Mouse (Mus musculus) cerebellum, postnatal 25 days (tissue): ENCODE results near the gene Kcnj4.
A peak's percentile ranks its signal among the peaks of the same experiment; 100 is the strongest.

ENCODE experiments used
- DNase-seq, 2 experiments: peaks; one replicate each; pipeline ENCODE4 v3.0.0; 2021; ENCODE audit warnings: mixed read lengths in 2 of 2

Kcnj4 gene

DNA sequence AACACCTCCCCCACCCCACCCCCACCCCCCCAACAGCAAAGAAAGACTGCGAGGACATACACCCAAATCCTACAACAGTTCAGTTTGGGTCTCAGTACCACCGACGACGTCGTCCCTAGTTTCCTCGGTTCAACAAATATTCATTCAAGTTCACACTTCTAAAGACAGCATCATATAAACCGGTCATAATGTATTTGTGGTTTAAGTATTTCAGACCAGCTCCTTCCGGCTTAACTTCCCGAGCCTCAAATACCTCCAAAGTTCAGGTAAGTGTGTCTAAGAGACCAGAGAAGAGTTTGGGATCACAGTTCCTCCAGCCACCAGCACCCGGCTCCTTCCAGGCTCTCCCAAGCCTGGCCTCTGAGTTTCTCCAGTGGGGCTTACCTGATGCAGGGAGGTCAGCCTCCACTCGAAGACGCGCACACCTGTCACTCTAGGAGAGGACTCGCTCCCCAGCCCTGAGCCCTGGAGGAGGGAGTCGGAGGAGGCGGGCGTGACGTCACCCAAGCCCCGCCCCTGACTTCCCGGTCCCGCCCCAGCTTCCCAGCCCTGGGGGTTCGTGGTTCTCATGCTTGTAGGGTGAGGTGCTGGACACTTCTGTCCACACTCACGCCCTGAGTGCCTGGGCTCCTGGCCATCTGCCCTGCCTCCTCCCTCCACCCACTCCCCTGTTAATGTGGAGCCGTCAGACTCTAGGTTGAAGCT lies 49.8 kb downstream of the Kcnj4 start, which contains the start of gene Csnk1e:
Gene Csnk1e, minus strand, starts transcription at position 461 of the 705 bp plus-strand sequence.
- peak; percentile 56 to 74 for DNase-seq

DNA sequence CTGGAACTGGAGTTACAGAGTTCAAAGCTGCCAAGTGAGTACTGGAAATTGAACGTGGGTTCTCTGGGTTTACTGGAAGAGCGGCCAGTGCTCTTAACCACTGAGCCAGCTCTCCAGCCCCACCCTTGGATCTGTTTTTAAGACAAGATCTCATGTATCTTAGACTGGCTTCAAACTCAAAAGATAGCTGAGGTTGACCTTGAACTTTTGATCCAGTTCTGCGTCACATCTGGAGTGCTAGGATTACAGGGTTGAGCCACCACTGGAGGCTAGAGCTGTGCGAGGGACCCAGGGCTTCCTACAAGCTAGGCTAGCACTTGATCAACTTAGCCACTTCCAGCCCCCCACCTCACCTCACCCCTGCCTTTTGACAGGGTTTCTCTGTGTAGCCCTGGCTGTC lies 51.2 kb downstream of the Kcnj4 start:
- DNase-seq: no peak

DNA sequence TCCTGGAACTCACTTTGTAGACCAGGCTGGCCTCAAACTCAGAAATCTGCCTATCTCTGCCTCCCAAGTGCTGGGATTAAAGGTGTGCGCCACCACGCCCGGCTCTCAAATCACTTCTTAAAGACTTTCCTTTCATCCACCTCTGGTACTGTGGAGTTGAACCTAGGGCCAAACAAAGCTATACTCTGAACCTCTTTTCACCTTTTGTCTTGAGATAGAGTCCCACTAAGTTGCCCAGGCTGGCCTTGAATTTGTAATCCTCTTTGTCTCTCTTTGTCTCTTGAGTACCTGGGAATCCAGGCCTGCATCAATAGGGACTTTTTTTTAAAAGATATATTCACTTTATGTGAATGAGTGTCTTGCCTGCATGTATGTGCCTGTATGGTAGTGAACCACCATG lies 57.0 kb downstream of the Kcnj4 start:
- DNase-seq: no peak

DNA sequence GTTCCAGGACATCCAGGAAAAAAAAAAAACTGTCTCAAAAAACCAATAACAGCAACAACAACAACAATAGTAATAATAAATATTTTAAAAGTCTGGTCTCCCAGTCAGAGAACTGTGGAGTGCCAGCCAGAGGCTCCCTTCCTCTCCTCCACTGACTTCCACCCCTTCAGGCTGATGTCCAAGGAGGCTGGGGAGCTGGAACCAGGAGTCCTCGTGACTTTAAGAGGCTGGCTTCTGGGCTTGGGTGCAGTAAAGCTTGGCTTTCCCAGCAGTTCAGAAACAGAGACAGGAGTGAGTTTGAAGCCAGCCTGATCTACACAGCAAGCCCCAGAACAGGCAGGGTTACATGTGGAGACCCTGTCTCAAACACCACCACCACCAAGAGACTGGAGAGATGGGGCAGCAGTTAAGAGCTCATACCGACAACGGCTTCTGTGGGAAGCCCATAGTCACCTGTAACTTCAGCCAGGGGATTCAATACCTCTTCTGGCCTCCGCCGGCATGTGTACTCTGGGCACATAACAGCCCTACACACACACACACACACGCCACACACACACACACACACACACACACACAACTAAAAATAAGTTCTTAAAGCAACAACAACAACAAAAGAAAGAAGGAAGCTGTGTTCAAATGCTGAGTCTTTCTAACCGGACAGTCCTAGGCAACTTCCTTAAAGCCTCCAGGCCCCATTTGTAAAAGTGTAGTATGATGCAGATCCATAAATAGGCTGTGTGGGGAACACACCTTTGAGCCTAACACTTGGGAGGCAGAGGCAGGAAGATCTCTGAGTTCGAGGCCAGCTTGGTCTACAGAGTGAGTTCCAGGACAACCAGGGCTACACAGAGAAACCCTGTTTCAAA lies 59.0 kb downstream of the Kcnj4 start:
- DNase-seq: no peak

DNA sequence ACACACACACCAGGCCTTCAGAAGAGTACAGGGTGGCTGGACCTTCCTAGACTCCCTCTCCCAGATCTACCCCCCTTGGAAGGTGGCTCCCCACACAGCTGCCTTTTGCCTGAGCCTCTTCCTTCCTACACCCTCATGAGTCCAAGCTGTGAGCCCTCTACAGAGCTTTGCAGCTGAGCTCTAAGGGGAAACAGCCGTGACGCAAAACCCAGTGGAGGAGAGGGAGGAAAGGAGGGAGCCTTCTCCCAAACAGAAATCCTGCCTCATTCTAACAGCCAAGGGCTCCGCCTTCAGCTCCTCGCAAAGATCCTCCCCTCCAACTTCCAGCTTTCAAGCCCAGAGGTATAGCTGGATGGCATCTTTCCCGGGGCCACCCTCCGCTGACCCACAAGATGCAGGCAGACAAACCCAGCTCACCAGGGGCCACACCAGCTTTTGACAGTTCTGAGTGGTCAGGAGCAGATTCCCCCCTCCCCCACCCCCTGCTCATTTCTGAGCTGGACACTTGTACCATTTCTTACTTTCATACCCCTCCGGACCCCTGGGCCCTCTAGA lies 61.1 kb downstream of the Kcnj4 start:
- DNase-seq: no peak

DNA sequence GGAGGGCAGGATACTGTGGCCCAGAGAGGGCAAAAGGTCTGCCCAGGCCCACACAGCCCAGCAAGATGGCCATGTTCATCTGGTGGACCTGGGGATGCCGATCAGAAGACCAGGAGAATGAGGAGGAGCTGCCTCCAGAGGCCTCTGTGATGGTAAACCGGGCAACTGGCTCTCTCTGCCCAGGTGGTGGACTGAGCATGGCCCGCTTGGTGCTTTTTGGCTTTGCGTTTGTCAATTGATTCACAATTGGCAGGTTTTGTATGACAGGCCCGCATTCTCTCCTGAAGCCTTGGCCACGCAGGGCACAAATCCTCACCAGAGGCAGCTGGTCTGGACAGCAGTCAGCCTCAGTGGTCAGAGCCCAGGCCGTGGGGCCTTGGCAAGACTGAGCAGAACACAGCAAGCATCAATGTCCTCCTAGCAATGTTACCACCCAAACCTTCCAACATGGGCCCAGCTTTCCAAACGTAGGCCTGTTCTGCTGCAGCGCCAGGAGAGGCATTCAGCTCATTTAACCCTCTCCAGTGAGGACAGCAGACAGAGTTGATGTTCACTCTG lies 62.0 kb downstream of the Kcnj4 start:
- DNase-seq: peak in 1 of 2 experiments; percentile 37

DNA sequence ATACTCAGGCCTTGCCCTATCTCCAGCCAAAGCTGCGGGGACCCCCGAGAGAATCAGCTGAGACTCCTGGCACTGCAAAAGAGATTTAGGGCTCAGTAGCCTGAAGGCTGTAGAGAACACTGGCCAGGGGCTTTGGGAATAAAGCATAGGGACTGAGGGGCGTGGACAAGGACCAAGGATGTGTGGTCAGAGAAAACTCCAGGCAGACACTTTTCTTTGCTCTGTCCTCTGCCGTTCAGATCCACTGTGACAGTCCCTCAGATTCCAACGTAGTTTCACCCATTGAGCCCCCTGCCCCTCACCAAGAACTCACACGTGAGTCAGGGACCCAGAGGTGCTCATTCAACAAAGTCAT lies 62.8 kb downstream of the Kcnj4 start:
- DNase-seq: no peak

DNA sequence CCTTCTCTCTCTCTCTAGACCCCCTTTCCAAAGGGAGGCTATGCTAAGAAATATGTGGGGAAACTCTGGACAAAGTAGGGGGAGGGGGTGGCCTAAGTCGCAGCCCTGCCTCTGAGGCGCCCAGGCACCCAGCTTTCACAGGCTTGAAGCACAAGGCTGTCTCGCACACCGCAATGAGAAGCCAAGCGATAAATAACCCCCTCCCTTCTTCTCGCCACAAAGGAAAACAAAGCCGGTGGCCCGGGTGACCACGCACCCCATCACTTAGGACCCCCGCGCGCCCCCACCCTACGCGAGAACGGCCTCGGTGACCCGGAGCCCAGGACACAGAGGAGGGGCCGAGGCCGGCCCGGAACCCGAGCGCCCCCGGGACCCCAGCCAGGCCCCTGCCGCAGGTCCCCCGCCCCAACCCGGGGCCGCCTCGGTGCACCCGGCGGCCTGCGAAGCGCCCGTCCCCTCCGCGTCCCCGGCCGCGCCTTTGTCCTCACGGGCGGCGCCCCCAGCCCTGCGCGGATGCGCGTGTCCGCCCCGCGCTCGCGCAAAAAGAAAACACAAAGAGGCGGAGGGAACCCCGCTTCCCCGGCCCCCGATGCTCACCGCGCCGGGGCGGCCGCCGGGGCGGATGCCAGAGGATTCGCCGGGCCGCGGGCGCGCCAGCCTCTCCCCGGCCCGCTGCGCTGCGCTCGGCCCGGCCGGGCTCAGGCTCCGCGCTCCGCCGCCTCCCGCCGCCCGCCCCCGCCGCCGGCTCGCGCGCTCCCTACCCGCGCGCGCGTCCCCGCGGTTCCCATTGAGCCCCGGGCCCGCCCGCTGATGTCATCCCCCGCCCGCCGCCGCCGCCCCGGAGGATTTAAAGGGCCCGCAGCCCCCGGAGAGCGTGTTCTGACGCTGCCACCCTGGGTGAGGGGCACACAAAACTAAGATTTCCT lies 63.4 kb downstream of the Kcnj4 start:
- peak; percentile 88 to 93 for DNase-seq

DNA sequence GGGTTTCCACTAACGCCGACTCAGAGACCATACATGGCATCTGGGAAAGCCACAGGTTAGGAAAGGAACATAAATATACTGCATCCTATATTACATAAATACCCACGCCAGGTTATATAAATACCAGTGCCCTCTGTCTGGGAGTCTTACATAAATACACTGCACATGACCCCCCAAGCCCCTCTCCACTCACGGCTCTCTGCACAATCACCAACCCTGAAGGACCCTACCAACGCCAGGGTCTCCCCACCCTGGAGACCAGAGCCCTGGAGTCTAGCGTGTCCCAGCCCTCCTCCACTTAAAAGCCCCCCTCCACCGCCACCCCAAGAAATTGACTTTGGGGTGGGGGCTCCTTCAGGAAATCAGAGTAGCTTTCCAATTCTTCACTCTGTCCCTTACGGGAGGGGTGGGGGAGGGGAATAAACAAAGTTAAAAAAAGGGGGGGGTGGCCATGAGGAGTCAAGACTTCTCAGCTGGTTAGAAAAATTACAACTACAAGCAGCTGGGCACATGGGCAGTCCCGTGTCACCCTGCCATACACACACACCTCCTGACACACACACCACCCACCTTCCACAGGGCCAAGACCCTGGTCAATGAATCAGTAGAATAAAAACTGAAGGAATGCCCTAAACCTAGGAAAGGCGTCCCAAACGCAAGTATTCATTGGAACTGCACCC lies 64.2 kb downstream of the Kcnj4 start:
- no peak for DNase-seq

DNA sequence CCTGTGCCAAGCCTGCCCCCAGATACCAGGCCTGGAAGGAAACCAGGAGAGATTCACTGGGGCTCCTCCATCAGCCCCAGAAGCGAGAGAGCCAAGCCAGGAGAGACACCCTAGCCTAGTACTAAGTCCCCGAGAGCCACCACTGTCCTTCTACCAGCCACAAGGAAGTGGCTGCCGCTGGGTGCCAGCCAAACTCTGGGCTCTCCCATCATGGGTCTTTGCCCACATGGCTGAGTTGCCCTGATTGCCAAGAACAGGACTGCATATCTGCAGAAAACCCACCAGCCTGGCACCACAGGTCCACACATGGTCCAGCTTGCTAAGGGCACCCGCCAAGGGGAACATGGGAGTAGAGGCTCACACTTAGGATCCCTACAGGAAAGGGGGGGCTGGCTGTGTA lies 64.8 kb downstream of the Kcnj4 start:
- DNase-seq: peak; percentile 71 to 75

DNA sequence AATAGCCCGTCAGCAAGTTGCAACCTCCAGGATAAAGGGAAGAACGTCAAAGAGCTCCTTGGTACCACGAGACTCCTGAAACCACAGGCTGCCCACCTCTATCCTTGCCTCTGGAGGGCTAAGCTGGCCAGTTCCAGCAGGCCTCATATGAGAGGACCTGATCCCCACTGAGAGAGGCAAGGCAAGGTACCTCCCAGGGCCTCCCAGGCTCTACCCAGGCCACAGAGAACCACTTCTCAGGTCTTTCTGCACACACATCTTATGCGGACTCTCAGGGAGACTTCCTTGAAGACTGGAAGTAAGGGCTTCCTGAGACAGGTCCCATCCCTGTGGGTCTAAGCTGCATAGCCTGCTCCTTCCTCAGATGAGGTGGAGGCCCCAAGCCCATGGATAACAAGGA lies 65.7 kb downstream of the Kcnj4 start:
- no peak for DNase-seq

DNA sequence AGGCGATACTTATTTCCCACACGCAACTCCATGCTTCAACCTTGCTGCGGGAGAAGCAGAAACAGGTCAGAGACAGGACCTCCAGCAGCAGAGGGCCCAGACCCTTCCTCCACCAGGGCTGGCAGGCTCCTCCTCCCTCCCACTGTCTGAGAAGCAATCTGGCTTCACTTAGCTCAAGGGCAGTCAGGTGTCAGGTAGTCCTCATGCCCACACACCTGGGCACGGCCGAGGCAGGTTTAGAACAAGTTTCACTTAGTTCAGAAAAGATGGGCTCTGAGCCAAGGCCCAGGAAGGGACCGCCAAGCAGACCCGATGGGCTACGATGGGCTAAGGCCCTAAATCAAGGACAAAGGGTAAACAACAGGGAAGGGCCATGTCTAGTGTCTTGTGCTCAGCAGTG lies 66.2 kb downstream of the Kcnj4 start:
- DNase-seq: no peak

DNA sequence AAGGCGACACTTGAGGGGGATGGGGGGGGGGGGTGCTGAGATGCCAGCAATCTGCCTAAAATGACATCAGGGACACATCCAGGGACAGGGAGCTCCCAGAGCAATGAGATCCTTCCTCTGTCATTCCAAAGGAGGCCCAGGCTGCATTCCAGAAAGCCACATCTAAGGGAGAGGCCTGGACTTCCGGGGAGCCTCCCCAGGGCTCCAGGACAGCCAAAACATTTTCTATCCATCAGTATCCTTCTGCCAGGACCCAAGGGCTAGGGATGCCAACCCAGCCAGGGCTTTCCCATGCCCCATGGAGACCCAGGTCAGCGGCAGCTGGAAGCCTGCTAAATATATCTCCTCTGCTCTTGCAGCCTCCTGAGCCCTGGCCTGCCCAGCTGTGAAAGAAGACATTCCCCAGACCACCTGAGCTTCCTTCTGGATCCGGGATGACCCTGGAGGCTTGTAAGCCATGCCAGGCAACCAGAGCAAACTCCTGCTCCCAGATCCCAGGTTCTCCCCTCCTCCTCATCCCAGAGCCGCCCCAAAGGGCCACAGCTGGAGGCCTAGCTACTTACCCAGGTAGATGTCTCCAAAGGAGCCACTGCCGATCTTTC lies 66.7 kb downstream of the Kcnj4 start:
- DNase-seq: no peak

DNA sequence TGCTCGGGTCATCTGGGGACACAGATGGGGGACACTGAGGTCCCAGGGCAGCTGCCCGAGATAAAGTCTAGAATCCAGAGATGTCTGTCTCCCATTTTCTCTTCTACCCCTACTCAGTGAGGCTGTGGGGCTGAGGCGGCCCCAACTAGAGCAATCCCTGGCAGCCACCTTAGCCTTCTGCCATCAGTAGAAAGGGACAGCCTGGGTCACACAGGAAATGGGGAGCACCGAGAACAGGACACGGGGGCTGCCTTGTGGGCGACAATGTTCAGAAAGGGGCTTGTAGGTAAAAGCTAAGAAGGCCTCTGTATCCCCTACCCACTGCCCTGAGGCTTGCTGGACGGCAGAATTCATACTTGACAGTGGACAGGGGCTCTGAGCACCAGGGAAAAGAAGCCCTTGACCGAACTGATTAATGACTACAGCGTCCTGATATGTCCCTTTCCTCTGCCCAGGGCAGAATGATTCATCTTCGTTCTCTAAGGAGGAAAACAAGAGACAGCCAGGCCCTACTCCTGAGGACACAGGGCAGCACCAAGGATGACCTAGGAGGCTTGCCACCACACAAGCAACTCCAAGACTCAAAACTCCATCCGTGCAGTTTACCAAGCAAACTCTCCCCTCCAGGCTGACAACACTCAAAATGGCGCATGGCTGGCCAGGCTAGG lies 67.4 kb downstream of the Kcnj4 start:
- DNase-seq: no peak

DNA sequence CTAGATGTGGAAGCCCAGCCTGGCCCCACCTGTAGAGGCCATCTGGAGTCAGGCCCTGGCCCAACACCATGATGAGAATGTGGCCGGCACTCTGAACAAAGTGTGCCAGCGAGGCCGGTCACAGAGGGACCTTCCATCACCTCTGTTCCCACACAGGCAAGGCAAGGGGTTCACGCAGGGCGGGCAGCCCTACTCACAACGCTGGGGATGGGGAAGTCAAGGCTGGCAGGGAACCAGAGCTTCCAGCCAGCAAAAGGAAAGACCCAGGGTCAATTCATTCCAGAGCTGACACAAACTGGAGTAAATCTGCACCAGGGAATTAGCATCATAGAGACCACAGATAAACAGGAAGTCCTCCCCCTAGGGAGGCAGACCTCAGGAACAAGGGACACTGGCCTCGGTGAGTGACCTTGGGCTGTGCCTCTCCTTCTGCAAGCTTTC lies 68.5 kb downstream of the Kcnj4 start:
- DNase-seq: peak; percentile 81 to 84

DNA sequence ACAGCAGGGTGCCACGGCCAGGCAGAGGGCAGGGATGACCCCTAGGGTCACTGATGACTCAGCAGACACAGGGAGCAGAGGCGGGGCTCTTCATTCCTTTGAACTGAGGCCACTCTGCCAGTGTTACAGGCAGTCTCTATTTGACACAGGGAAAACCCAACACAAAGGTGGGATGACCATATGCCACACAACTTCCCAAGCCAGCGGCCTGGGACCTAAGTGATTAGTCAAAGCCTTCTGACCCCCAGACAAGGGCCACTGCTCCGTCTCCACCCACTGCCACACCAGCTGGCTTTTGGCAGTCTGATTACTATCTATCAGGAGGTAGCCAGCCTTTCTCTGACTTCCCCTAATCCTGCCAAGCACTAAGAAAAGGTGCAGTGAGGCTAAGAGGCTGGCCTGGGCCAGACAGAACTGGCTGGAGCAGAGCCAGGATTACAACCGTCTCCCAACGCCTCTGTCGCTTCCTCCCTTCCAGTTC lies 69.8 kb downstream of the Kcnj4 start:
- DNase-seq: peak in 1 of 2 experiments; percentile 55
